Mouse (Mus musculus) forelimb bud, embryonic 11.5 days (tissue): Measurements from ENCODE around the gene Ankmy1.

Source experiments
- DNase-seq: peaks from one replicate; pipeline ENCODE4 v3.0.0-alpha.2; 2012; ENCODE audit warnings: low read depth, low spot score

Ankmy1 gene

GRCm38 (mm10) chr1:92874011-92874410 is 28.7 kb downstream of the Ankmy1 start:
- no peak for DNase-seq

GRCm38 (mm10) chr1:92872666-92873065 is 30.0 kb downstream of the Ankmy1 start:
- DNase-seq, result no peak

DNA sequence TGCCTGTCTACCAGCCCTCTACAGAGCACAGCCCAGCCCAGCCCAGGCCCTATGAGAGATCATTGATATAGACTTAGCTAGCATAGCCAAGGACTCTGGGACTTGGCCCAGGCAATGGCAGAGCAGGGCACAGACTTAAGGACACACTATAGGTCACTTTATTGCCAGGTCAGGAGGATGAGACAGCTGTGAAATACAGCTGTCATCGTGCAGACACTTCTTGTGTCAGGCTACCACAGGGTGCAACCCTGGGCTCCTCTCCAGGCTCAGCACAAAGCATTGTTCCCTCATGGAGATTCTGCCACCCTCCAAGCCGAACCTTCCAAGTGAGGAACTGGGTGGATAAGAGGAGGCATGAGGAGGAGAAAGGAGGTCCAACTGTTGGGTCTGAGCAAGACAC is 32.7 kb downstream of the Ankmy1 start:
- no peak for DNase-seq

- no peak for DNase-seq
Measured at GRCm38 (mm10) chr1:92866170-92866569, 36.5 kb downstream of the Ankmy1 start.

DNA sequence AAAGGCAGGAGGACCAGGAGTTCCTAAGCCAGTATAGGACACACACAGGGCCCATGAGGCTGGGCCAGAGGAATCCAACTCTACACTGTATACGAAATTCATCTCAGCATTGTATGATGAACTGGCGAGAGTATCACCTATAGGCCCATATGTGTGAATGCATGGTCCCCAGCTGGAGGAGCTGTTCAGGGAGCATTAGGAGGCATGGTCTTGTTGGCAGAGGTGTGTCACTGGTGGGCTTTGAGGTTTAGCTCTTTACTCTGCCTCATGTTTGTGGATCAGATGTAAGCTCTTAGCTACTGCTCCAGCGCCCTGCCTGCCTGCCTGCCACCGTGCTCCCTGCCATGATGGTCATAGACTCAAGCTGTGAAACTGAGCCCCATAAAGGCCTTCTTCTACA is 39.4 kb downstream of the Ankmy1 start:
- DNase-seq, result no peak

GRCm38 (mm10) chr1:92861503-92861902 is 41.2 kb downstream of the Ankmy1 start:
- no peak for DNase-seq

GRCm38 (mm10) chr1:92852450-92852849 is 50.3 kb downstream of the Ankmy1 start:
- DNase-seq, result no peak

DNA sequence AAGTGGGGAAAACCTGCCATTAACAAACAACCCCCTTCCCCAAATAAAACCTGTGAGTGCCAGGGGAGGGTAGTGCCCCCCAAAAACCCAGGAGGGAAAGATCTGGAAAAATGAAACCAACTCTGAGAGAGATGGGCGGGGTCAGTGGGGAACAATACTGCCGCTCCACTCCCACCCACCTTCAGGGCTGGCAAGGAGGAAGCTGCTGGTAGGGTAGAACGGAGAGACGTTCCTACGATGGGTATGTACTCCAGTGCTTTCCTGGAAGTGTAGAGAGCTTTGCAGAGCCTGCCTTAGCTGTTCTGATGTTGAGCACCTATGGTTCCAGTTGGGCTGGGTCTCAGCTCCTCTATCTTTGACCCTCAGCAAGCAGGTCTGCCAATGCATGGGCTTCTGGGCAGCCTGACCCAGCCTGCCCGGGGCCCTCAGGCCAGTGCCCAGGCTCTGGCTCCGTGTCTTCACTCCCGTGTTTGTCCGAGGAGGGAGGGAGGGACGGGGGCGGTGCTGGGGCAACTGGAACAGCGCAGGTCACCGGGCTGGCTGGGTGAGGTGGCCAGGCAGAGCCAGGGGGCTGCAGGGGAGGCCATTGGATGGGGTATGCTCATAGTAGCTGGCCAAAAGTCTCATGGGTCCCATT is 52.6 kb downstream of the Ankmy1 start:
- DNase-seq, result no peak

GRCm38 (mm10) chr1:92849491-92849890 is 53.2 kb downstream of the Ankmy1 start:
- DNase-seq, result no peak

DNA sequence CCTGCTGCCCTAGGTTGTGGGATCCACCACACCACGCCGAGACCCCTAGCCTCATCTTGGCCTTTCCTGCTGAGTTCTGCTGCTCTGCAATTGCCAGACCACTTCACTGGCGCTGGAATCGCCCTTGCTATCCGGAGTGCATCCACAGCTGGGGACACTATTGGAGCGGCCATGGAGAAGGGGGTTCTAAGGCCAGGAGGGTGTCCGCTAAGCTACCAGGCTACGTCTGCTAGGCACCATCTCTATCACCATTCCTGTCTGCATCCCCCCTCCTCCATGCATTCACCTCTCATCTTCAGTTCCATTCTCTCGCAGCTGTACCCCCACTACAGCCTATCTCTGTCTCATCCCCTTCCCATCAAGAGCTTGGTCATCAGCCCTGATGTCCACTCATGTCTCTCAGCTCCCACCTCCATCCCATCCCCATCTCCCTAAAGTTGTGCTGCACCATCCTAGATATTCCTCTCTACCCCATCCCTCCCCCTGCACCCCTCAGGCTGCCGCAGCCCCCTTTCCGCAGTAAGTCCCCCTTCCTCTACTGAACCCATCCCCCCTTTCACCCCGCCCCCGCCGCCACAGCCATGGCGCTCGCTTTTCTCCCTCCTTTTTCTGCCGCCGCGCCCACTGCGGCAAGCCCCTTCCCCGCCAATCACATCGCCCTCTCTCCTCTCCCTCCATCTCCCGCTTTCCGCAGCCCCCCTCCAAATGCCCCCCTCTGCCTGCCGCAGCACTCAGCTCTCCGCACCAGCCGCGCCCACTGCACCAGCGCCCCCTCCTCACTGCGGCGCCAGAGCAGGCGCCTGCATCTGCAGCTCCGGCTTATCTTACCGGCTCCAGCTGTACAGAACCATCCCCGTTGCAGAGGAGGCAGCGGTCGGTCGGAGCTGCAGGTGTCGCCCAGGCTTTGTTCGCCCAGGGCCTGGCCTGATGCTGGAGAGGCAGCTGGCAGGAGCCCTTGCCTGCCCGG is 54.5 kb downstream of the Ankmy1 start:
- peak; percentile 29 for DNase-seq

DNA sequence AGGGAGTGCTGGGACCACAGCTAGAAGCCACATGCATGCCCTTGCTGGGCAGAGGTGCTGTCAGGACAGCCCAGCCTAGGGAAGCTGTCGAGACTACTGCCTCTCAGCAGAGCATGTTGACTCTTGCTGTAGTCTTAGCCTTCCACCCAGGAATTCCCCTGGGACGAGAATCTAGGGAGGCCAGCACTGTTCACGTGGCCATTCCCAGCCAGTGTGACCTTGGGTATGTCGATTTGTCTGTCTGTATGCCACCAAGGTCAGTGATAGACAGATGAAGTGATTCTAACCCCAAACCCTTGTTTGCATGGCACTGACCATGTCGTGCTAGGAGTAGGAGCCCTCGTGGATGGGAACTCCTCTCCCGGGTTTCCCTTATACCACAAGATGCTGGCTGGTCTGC is 56.8 kb downstream of the Ankmy1 start:
- DNase-seq, result no peak

GRCm38 (mm10) chr1:92841427-92841826 is 61.3 kb downstream of the Ankmy1 start:
- DNase-seq, result no peak

GRCm38 (mm10) chr1:92840231-92840890 is 62.3 kb downstream of the Ankmy1 start:
- no peak for DNase-seq

GRCm38 (mm10) chr1:92839211-92839610 is 63.5 kb downstream of the Ankmy1 start:
- no peak for DNase-seq

DNA sequence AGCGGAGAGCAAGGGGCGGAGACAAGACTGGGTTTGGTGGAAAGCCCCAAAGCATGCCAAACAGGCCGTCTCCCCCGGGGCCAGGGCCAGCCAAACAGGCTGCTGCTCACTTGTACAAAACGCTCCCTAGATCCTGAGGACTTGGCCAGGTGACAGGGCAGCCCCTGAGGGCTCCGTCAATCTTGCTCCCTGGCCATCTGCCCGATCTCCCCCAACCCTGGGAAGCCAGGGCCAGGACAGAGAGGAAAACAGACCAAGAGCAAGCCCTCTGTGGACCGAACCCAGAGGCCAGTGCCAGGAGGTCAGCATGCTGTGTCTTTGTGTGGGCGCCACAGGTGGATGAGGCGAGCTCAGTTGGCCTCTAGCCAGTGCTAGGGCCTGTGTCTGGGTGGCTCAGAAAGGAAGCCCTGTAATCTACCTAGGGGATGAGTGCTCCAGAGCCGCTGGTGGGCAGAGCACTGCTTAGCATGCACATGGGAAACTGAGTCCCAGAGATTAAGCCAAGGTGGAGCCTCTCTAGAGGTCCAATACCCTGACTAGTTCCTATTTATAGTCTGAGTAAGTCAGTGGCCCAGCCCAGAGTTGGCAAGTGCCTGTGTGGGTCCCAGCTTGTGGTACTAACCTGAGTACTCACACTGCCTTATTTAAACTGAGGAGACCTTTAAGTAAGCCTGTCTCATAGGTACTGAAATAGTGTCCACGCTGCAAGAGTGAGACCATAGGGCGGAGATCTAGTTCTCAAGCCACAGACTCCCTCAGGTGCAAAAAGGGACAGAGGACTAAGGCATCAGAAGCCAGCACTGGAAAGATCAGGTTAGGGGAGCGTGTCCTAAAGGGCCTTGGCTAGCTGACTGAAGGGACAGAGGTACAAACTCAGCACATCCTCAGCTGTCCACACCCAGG is 64.5 kb downstream of the Ankmy1 start:
- DNase-seq, result no peak

DNA sequence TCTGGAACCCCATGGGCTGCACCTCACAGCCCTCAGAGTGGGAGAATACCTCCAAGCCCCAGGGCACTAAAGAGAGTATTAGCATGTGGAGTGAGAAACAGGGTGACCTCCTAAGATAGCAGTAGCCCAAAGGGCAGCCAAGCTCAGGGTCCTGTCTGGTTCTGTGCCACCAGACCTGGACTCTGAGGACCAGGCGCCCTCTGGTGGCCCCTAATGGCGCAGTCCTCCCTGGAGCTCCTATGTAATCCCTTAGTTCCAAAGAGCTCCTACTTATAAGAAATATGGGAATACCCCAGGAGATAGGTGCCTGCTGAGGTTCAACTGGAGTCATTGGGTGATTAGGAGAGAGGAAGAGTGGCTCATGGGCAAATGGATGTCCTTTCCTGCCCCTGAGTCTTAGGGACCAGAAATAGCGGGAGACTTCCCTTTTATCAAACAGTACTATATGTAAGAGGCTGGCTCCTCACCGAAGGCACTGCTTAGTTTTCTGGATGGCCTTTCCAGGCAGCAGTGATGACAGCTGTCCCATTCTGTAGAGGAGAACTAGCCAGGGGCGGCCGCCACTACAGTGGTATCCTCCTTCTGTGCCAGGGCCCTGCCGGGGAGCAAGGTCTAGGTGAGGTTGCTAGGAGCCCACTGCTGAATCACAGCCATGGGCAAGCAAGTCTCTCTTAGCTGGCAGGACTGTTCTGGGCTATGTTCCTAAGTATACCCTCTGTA is 68.6 kb downstream of the Ankmy1 start:
- peak; percentile 82 for DNase-seq

GRCm38 (mm10) chr1:92832011-92833010 is 70.4 kb downstream of the Ankmy1 start:
- DNase-seq, result peak; percentile 86

DNA sequence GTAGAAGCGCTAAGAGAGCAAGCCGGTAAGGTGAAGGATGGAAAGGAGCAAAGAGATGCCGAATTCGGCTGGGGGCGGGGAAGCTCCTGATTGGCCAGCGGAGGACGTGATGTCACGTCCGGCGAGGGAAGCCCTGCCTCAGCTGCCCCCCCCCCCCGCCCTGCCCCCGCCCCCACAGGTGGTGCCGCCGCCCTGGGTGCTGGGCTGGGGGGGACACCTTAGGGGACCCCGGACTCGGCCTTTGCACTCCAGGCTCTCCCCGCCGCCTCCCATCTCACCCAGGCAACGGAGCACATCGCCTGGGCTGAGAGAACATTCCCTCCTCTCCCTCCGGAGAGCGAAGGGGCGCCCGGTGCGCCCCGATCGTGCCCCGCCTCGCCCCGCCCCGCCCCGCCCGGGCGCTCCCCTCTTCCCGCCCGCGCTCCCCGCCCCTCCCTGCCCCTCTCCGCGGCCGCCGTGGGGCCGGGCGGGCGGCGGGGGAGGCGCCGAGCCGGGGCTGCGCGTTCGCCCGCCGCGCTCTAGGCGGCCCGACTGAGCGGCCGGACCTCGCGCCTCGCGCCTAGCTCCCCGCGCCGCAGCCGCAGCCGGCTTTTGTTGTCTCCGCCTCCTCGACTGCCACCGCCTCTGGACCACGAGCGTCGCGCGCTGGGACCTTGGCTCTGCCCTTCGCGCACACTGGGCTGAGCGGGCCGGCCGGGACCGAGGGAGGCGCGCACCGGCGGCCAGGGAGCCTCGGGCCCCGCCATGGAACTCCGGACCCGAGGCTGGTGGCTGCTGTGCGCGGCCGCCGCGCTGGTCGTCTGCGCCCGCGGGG is 71.3 kb downstream of the Ankmy1 start, which contains the start of gene Gpc1:
Gpc1 (plus strand) TSS at position 458 of the 814 bp plus-strand sequence.
- peak; percentile 85 for DNase-seq
